Mouse (Mus musculus) hindbrain, postnatal 0 days (tissue): ENCODE data around the gene Sf3a2. TPM values are rescaled to one million over a fixed set of nuclear protein-coding genes. Genes with fewer than 3 reads are reported as not detected.

Experiments
- ATAC-seq: fragments of 200-750 bp; cut with Nextera tagmentation; 2 replicates; pipeline ENCODE4 v1.8.0; 2017; ENCODE audit warnings: mild to moderate bottlenecking, moderate TSS enrichment, moderate library complexity
- DNase-seq: peaks from one replicate; pipeline ENCODE4 v3.0.0-alpha.2; 2015; ENCODE audit warnings: low spot score
- H3K27ac ChIP-seq: fragments of 300-500 bp; sonication (generic); 2 replicates; pipeline ENCODE4 v1.5.1; 2014; ENCODE audit warnings: mild to moderate bottlenecking
- H3K27me3 ChIP-seq: fragments of 300-500 bp; sonication (generic); 2 replicates; pipeline ENCODE4 v1.6.1; 2014; ENCODE audit warnings: low read length, mixed read lengths; ENCODE audit not compliant: insufficient read depth
- H3K36me3 ChIP-seq: fragments of 300-500 bp; sonication (generic); 2 replicates; pipeline ENCODE4 v1.6.1; 2014; ENCODE audit warnings: low read length, mixed read lengths; ENCODE audit not compliant: insufficient read depth
- H3K4me1 ChIP-seq: fragments of 300-500 bp; sonication (generic); 2 replicates; pipeline ENCODE4 v1.6.1; 2014; ENCODE audit warnings: antibody characterized with exemption, low read length, mixed read lengths; ENCODE audit not compliant: insufficient read depth
- H3K4me2 ChIP-seq: fragments of 300-500 bp; sonication (generic); 2 replicates; pipeline ENCODE4 v1.6.1; 2014; ENCODE audit warnings: low read depth, mild to moderate bottlenecking, low read length, moderate library complexity, mixed read lengths
- H3K4me3 ChIP-seq: fragments of 300-500 bp; sonication (generic); 2 replicates; pipeline ENCODE4 v1.5.1; 2014; ENCODE audit warnings: low read length
- H3K9ac ChIP-seq: fragments of 300-500 bp; sonication (generic); replicated peaks from 2 replicates; pipeline ENCODE4 v1.6.1; 2014; ENCODE audit warnings: mild to moderate bottlenecking, low read length, moderate library complexity, mixed read lengths
- H3K9me3 ChIP-seq: fragments of 300-500 bp; sonication (generic); 2 replicates; pipeline ENCODE4 v1.6.1; 2016; ENCODE audit warnings: low read length, mixed read lengths
- CTCF ChIP-seq: IDR thresholded peaks from 2 replicates; pipeline ENCODE4 v1.5.1; 2016; ENCODE audit warnings: antibody characterized with exemption, control low read depth, low read depth
- WGBS: fragments of 180-500 bp; shearing (Covaris S2); extraction: QIAGEN DNeasy Blood & Tissue Kit; methylation state at CpG from one replicate; pipeline ENCODE4 v1.1.7; 2014; 5-methylcytosine and 5-hydroxymethylcytosine counted together
- polyA plus RNA-seq: library from polyadenylated mRNA; unstranded; fragments of >200 nt; fragmentation: Nextera tagmentation; extraction: Ambion mirVana; gene quantifications from 2 replicates; pipeline ENCODE4 v1.2.1, GENCODE M21; 2015
- total RNA-seq: library from RNA; depleted of rRNA; stranded (reverse); fragments of >200 nt; gene quantifications from 2 replicates; pipeline ENCODE4 v1.2.3, GENCODE M21; 2014; rRNA removed

Sf3a2 gene
- 14.2 and 22.0 TPM in 2 replicates for total RNA-seq
- 48.7 and 53.2 TPM in 2 replicates for polyA plus RNA-seq

- Histone ChIP-seq H3K27me3 (no peaks in the 10 kb centered on the region), H3K4me2 (peak within 1 kb of the TSS; percentile 97), H3K4me1 (peaks cover 13% of the 10 kb centered on the region), H3K4me3 (peak within 1 kb of the TSS; percentile 87), H3K9me3 (no peaks in the 10 kb centered on the region), H3K27ac (peak within 1 kb of the TSS; percentile 97), H3K9ac (peak within 1 kb of the TSS; percentile 96), H3K36me3 (peaks cover 36% of the 10 kb centered on the region)
- DNase-seq (peak; percentile 99), ATAC-seq (peak; percentile 92)
- WGBS = under 1% methylated on average over 93 of the region's 104 CpGs
- TF ChIP-seq CTCF = no peak
Observed at GRCm38 (mm10) chr10:80798150-80799006, at the start of gene Sf3a2, which contains the start of gene Plekhj1. Gene Sf3a2 (plus strand): TSS chr10:80798198. Gene Plekhj1 (minus strand): TSS chr10:80798626.

GRCm38 (mm10) chr10:80748609-80749008 lies 49.4 kb upstream of the Sf3a2 start:
- DNase-seq = peak; percentile 67
- 15% methylated on average over 6 of the region's 6 CpGs for WGBS
- Histone ChIP-seq H3K36me3 (no peaks in the 10 kb centered on the region), H3K27ac (no peak overlapping the region), H3K9ac (no peak overlapping the region), H3K4me1 (0 out of 2 replicates have a peak, but pooled peaks cover 3% of the 10 kb centered on the region), H3K4me2 (no peak overlapping the region), H3K4me3 (no peak overlapping the region), H3K9me3 (no peaks in the 10 kb centered on the region), H3K27me3 (no peaks in the 10 kb centered on the region)
- TF ChIP-seq CTCF = no peak
- no peak for ATAC-seq

- Histone ChIP-seq H3K27me3 (no peaks in the 10 kb centered on the region), H3K9me3 (no peaks in the 10 kb centered on the region), H3K4me3 (peak overlapping the region; percentile 16; the same call in 1 of the 2 replicates), H3K9ac (no peak overlapping the region), H3K36me3 (no peaks in the 10 kb centered on the region), H3K27ac (no peak overlapping the region; the same call in 1 of the 2 replicates), H3K4me1 (peaks cover 7% of the 10 kb centered on the region; the same call in 1 of the 2 replicates), H3K4me2 (peak overlapping the region; percentile 46)
- WGBS = 15% methylated on average over 16 of the region's 16 CpGs
- ATAC-seq (no peak), DNase-seq (peak; percentile 20)
- TF ChIP-seq CTCF = no peak; the same call in 1 of the 2 replicates
Observed at GRCm38 (mm10) chr10:80751188-80751832, 46.7 kb upstream of the Sf3a2 start.

DNA sequence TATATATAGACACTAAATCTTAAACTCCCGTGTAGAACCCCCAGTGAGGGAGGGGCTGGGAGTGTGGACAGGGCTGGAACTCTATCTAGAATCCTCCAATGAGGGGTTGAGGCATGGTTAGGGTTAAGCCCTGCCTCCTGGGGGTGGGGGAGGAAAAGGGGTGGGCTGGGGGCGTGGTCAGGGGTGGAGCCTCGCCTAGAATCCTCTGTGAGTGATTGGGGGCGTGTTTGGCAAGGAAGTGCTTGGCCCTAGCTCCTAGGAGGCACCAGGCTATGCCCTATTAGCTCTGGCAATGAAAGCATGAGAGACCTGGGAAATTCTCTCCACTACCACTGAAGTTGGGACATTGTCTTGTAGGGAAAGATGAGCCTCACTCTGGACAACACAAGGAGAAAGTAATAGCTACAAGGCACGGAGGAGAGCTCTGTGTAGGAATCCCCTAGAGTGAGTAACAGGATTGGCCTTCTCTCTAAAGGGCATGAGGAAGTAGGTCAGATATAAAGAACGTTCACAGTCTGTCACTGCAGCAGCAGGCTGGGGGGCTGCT lies 45.8 kb upstream of the Sf3a2 start:
- no peak for TF ChIP-seq CTCF
- WGBS = 3% methylated on average over 6 of the region's 6 CpGs
- no peak overlapping the region for H3K9ac ChIP-seq
- H3K4me2 ChIP-seq = peak overlapping the region; percentile 46
- H3K9me3 ChIP-seq = no peaks in the 10 kb centered on the region
- no peaks in the 10 kb centered on the region for H3K36me3 ChIP-seq
- ATAC-seq (peak; percentile 53; the same call in 1 of the 2 replicates), DNase-seq (peak; percentile 76)
- H3K27me3 ChIP-seq = no peaks in the 10 kb centered on the region
- H3K27ac ChIP-seq = no peak overlapping the region
- H3K4me1 ChIP-seq = peaks cover 15% of the 10 kb centered on the region; the same call in 1 of the 2 replicates
- H3K4me3 ChIP-seq = peak overlapping the region; percentile 16; the same call in 1 of the 2 replicates

DNA sequence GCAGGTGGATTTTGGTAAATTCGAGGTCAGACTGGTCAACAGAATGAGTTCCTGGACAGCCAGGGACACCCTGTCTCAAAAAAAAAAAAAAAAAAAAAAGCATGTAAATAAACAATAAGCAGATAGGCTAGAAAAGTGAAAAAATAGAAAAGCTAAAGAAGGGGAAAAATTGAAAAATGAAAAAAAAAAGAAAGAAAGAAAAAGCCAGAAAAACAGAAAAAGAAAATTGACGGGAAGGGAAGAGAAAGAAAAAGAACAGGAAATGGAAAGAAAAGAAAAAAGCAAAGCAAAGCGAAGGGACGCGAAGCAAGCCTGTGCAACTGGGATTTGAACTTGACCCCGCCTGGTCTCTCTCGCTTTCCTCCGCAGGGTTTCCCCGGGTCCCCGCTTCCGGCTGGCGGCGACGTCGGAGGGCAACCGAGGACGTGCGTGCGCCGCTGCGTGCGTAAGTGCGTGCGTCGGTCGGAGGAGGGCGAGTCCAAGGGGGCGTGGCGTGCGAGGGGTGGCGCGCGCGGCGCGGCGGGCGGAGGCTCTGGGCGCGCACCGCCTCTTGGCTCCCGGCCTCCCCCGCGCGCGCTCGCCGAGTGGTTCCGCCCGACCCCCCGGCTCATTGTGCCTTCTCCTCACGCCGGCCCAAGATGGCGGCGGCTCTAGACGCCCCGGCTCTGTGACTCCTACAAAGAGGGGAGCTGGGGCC lies 43.3 kb upstream of the Sf3a2 start, which contains the start of gene Dot1l:
Gene Dot1l, plus strand, starts transcription at position 613 of the 697 bp plus-strand sequence.
- 2% methylated on average over 30 of the region's 57 CpGs for WGBS

More for the DNA sequence above, 43.3 kb upstream of the Sf3a2 start, which contains the start of gene Dot1l:
- peak; percentile 94 for ATAC-seq
- DNase-seq = peak; percentile 99
- H3K4me2 ChIP-seq = peak within 1 kb of the TSS; percentile 92
- peak within 1 kb of the TSS; percentile 88 for H3K4me3 ChIP-seq
- H3K9me3 ChIP-seq = no peaks in the 10 kb centered on the region
- peak within 1 kb of the TSS; percentile 88 for H3K27ac ChIP-seq
- peak within 1 kb of the TSS; percentile 96 for H3K9ac ChIP-seq
- H3K36me3 ChIP-seq = no peaks in the 10 kb centered on the region
- peaks cover 32% of the 10 kb centered on the region for H3K4me1 ChIP-seq
- no peak for TF ChIP-seq CTCF
- no peaks in the 10 kb centered on the region for H3K27me3 ChIP-seq
